Mouse (Mus musculus) lung, adult 18-20 months (tissue): ENCODE results near the gene Sox30.
A peak's percentile ranks its signal among the peaks of the same experiment; 100 is the strongest.

Experiments used
- DNase-seq, 2 experiments: peaks; one replicate each; pipeline ENCODE4 v3.0.0; 2022; ENCODE audit warnings: mixed read lengths in 2 of 2

Gene Sox30

DNA sequence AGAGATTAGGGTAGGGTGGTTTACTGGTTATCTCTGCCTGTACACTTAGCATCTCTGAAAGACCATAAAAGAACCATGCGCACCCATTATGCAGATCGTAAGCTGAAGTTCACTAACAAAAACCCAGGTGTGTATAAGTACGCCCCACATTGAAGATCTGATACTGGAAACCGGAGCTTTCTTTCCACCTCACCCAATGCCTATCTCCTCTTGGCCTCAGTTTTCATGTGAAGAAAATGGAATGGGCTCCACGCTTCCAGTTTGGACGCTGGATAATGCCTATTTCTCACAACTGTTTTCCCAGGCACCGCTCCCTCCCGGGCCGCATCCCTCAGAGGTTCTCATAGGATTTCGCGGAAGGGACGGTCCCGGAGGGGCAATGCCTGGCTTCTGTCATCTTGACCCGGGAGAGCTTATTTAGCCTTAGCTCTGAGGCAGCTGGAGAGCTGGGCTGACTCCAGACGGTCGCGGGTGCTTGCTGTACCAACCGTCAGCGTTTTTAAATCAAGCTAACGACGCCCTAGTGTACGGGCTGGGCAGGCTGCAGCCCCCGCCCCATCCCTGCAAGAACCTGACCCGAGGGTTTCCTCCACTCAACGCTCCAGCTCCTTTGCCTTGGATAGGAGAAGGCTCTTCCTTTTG, 76.8 kb downstream of the Sox30 start:
- DNase-seq = no peak

DNA sequence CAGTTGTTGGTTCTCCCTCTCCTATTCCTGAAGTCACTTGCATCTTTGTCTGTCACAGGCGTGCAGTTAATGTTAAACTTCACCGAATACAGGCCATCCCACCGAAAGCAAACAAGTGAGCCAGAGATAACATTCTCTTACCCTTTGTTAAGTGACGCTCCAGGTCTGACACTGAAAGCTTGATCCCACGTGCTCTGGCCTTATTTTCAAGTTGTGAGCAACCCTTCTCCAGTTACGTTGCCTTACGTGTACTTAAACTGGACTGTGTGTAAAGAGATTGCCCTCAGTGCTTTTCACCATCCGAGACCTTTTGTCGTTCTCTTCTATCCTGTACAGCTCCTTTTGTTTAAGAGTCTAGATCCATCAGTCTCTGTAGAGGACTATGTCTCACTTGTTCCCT, 77.9 kb downstream of the Sox30 start:
- no peak for DNase-seq

DNA sequence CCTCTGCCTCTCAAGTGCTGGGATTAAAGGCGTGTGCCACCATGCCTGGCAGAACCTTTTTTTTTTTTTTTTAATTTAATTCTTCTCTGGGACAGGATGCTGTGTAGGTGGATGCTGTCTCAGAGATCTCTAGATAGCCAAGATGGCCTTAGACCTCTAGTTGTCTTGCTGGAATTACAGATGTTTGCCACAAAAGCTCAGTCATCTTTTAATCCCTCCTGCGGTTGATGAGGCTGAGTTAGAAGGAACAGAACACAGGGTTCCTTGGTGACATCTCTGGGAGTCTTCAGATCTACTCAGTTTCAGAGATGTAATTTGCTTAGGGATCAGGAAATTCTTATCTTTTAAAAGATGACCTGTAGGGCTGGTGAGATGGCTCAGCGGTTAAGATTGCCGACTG, 78.8 kb downstream of the Sox30 start:
- DNase-seq = no peak

DNA sequence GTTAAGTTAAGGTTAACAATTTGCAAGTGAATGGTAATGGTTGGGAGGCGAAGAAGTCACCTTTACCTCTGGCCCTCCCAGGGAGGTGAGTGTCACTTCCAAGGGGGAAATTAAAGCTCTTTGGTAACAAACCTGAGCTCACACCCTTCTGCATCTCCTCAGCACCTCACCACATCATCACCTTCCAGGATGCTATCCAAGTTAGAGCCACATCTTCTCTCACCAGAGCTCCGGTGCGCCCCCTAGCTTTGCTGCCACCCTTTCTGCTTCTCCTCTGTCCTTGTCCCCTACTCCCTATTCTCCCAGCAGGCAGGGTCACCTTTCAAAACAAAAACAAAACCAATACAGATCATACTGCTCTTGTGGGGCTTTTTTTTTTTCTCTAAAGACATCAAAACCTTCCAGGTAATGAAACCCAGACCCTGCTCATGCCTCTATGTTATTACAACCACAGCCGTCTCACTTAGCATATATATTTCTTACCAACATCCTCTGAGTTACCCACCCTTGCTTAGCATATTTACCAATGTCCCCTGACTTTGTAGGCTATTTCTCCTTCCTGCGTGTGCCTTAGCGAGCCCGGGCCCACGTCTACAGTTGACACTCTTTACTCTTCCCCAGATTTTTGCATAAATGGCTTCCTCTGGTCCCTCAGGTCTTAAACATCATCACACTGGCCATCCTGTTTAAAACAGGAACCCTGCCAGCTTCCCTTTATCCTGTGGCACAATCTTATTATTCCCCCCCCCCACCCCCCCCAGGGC, 80.0 kb downstream of the Sox30 start:
- DNase-seq = no peak

DNA sequence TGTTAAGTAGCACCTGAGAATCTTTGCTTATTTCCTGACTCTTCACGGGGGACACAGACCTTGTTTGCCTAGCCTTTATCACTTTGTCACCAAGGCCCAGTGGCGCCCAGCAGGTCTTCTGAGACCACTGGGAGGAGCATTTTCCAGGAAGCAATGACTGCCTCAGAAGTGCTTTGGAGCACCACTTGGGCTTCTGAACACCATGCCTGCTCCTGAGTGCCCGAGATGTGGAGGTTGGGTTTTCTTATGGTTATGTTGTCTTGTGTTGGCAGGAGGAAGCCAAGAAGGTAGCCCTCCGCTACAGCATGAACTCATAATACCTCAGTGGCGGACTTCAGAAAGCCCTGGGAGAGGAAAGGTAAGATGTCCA, 80.5 kb downstream of the Sox30 start:
- DNase-seq = peak; percentile 66 to 77

DNA sequence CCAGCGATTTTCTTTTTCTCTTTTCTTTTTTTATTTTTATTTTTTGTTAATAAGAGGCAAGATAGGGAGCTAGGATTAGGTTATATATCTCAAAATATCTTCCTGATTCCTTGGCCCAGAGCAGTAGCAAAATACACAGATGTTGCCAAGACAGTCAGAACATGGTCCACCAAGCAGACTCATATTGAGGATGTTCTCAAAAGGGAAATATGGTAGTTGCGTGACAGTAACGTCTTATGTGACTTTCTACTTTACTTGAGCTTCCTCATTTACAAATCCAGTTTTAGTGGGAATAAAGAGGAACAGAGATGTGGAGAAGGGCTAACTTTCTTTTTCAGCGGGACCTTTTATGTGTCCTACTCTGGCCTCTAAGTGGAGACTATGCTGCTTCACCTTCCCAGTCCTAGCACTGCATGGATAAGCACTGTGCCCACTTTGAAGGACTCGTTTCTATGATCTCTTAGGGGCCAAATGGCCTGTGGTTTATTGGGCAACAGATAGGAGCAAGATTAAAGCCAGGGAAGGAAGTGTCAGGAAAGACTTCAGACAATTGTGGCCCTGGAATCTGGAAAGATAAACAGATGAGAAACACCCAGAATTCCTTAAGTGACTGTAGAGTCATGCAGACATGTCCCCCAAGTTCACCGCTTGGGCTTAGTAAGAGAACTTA, 81.8 kb downstream of the Sox30 start:
- peak in 1 of 2 experiments; percentile 50 for DNase-seq

DNA sequence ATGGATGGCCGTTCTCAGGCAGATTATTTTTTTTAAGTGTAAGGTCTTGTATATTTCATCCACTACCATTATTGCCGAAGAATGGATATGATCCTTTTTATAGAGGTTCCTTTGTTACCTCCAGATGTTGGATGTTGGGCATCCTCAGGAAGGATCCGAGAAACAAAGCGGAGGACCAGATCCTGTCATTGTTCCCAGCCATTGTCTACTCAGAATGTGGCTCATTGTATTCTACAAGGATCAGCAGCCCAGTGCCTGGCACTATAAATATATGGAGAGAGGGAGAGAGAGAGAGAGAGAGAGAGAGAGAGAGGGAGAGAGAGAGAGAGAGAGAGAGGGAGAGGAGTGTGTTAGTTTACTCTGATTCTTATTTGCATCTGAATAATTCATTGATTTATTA, 82.5 kb downstream of the Sox30 start:
- no peak for DNase-seq

DNA sequence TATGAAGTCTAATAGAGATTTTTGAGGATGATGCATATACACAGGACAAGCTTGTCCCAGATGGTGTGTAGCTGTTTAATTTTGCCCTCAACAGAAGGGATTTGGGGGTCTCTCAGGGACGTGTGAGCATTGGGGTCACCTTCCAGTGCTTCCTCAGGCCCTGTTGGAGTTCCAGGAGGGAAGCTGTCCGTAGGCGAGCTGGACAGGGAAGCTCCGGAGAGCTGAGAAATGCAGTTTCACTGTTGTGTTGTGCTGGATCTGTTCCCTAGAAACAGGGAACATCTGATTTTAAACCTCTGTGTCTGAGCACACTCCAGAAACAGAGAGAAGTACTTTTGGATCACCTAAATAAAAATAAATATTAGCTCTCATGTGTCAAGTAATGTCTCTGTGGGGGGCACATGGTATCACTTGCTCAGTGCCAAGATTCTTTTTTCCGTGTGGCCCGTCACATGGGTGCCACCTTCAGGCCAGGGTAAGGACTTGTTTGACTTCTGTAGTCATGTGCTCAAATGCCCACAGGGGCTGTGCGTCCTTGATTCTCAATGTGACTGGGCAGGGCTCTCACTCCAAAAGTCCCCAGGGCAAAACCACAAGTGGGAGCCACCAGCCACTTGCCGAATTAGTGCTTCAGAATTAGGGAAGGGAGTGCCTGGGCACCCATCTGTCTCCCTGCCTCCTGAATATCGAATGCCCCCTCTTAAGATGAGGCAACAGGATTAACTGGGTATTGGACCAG, 83.1 kb downstream of the Sox30 start:
- DNase-seq = peak; percentile 79 to 83

DNA sequence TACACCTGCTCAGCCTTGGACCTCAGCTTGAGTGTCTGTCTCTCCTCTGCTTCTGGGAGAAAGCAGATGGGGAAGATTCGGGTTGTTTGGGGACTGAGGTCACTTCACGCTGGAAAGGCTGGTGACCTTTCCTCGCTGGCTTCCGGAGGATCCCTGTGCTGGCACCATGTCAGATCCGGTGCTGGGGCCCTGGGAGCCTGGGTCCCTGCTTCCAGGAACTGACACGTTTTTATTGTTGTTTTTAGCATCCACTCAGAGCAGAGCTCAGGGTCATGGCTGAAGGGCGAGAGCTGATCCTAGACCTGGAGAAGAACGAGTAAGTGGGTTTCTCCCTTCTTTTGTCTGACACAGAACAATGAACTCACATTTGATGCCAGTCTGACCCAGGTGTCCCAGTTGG, 84.7 kb downstream of the Sox30 start:
- no peak for DNase-seq

DNA sequence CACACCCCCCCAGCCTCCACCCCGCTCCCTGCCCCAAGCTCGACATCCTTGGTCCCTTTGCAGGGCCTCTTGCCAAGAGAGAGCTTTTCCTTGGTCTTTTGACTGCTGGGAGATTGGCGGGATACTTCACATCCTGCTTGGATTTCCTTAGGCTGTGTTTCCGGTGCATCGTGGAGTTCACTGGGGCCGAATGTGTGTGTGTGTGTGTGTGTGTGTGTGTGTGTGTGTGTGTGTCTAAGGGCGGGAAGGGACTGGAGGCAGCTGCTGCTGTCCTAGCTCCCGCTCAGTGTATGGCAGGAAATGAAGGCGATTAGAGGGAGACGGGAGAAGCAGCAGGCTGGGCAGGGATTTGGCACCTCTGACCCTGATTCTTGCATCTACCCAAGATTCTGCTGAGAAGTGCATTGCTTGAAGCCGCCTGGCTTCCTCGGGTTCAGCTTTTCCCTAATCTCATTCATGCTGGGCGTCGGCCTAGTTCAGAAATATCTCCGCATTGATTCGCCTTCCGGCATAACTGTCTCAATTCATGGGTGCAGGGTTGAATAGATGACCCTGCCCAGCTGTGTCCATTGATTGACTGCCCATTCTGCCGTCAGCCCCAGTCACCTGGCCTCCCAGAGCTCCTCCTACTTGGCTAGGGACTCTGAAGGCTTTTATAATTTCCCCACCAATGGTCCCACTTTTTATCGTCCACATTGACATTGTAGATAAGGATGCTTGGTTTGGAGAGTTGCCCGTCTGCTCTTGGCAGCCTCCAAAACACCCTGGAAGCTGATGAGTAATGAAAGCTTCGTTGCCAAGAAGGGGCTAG, 85.3 kb downstream of the Sox30 start:
- peak; percentile 71 to 81 for DNase-seq
